Mouse (Mus musculus): Measurements from ENCODE around the gene Dynlt1c.
"Not testable (repeated sequence)": the region's sequence is repeated elsewhere in the genome, so short reads cannot be mapped to it uniquely, and the experiment has no call there.

Gene Dynlt1c

DNA sequence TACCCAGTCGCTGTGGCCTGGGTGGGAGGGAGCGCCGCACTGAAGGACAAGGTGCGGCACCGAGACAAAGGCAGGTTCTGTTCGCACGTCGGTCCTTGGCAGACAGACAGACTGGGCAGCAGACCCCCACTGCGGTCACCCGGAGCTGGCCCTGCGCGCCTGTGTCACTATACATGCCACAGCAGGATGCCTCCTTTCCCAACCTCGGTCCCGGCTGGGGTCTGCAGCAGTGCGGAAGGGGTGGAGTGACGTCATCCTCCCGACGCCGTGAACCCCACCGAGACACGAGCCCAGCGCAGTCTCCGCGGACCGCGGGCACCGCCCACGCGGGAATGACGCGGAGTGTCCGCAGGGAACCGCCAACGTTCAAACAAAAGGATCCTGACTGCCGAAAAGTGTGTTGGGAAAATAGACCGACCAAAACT is 53.6 kb downstream of the Dynlt1c start:
- peak in 1 of 2 experiments; percentile 55 for DNase-seq (ENCODE audit: low spot score in 2 of 2)

DNA sequence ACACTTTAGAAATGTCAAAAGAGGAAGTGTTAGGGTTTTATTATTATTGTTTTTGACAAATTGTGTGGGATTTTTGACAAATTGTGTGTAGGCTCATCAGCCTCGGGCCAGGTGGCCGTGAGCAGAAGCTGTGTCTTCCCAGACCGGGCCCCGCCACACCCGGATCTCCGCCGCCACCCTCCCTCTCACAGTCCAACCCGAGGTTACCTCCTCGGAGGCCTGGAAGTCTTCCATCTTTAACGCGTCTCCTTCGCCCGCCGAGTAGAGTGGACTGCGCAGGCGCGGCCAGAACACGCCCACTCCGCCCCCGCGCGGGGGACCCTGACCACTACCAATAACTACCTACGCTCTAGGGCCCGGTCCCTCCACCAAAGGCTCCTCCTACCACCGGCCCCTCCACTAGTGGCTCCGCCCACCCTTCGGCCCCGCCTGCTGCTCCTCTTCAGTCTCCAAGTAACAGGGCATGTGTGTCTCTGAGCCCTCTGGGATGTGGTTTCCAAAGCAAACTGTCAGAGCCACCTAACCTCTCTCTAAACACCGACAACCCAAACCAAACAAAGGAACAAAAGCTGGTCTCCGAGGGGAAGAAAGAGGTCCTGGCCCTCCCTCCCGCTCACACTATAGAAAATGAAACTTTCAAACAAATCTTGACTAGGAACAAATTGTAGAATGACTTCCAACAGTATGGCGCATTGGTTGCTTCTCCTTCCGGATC is 54.3 kb downstream of the Dynlt1c start, which contains the start of gene Dynlt1f:
Gene Dynlt1f, minus strand, starts transcription at position 334 of the 715 bp plus-strand sequence.
- DNase-seq (ENCODE audit: low spot score in 2 of 2), result peak; percentile 57 to 72

DNA sequence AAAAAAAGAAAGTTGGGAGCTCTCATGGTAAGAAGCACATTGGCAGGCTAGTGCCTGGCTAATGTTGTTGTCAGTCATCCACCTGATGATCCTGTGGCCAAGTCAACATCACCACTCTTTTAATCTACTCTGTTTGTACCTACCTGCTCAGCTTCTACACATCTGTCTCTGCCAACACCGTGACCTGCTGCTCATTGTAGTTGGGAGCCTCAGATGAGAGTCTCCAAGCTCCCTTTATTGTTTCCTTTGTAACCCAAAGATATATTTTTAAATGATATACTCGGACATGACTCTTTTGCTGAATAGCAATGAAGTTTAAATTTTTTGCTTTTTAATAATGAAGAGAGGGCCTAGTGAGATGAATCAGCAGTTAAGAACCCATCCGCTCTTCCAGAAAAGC is 55.0 kb downstream of the Dynlt1c start:
- DNase-seq (ENCODE audit: low spot score in 2 of 2), result not testable (repeated sequence)

DNA sequence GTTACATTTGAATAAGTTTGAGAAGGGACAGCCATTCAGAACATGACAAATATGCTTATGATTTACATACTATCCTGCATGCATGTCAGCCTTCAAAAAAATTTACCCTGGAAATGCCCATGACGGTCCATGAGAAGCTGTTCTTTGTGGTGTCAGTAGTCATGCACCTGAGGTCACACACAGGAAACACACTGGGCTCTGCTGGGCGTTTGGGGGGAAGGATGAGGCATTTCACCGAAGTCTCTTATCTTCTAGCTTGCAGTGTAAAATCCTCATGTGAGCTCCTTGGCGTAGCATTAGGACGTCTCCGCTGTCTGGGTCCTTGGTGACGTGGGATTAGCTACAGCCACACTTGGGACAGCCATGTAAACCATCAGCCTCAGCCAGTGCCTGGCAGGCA is 57.3 kb downstream of the Dynlt1c start, which contains the start of gene Sytl3:
Gene Sytl3, plus strand, starts transcription at position 293 of the 400 bp plus-strand sequence.
- DNase-seq (ENCODE audit: low spot score in 2 of 2), result not testable (repeated sequence)
